Mouse (Mus musculus) hindbrain, embryonic 14.5 days (tissue): ENCODE measurements at regions not wholly inside any gene's neighbourhood (a gene's known extent, or its start where the extent isn't known, plus 50 kb on each side); places are given as distances from the start of the nearest gene placed in this dataset.

Experiments used
- ATAC-seq: fragments of 200-750 bp; cut with Nextera tagmentation; 2 replicates; pipeline ENCODE4 v1.8.0; 2017; ENCODE audit warnings: moderate number of reproducible peaks, mild to moderate bottlenecking, moderate TSS enrichment, moderate library complexity; ENCODE audit not compliant: low FRiP score
- DNase-seq: peaks from one replicate; pipeline ENCODE4 v3.0.0-alpha.2; 2015; ENCODE audit warnings: low spot score
- H3K27ac ChIP-seq: fragments of 300-500 bp; sonication (generic); 2 replicates; pipeline ENCODE4 v1.5.1; 2014; ENCODE audit warnings: mild to moderate bottlenecking, moderate library complexity
- H3K27me3 ChIP-seq: fragments of 300-500 bp; sonication (generic); 2 replicates; pipeline ENCODE4 v1.6.1; 2014; ENCODE audit warnings: mild to moderate bottlenecking, low read length, mixed read lengths; ENCODE audit not compliant: control insufficient read depth, insufficient read depth
- H3K36me3 ChIP-seq: fragments of 300-500 bp; sonication (generic); replicated peaks from 2 replicates; pipeline ENCODE4 v1.6.1; 2014; ENCODE audit not compliant: control insufficient read depth, insufficient read depth
- H3K4me1 ChIP-seq: fragments of 300-500 bp; sonication (generic); replicated peaks from 2 replicates; pipeline ENCODE4 v1.6.1; 2014; ENCODE audit warnings: antibody characterized with exemption, low read length, mixed read lengths; ENCODE audit not compliant: control insufficient read depth, insufficient read depth
- H3K4me2 ChIP-seq: fragments of 300-500 bp; sonication (generic); replicated peaks from 2 replicates; pipeline ENCODE4 v1.6.1; 2014; ENCODE audit warnings: mild to moderate bottlenecking, moderate library complexity
- H3K4me3 ChIP-seq: fragments of 300-500 bp; sonication (generic); replicated peaks from 2 replicates; pipeline ENCODE4 v1.5.1; 2014; ENCODE audit warnings: mild to moderate bottlenecking, low read length
- H3K9ac ChIP-seq: fragments of 300-500 bp; sonication (generic); 2 replicates; pipeline ENCODE4 v1.6.1; 2014
- H3K9me3 ChIP-seq: fragments of 300-500 bp; sonication (generic); 2 replicates; pipeline ENCODE4 v1.6.1; 2016; ENCODE audit warnings: low read length; ENCODE audit not compliant: control insufficient read depth
- WGBS: fragments of 180-500 bp; shearing (Covaris S2); extraction: QIAGEN DNeasy Blood & Tissue Kit; methylation state at CpG from one replicate; pipeline ENCODE4 v1.1.7; 2014; 5-methylcytosine and 5-hydroxymethylcytosine counted together

- H3K4me2 ChIP-seq, result peak overlapping the region; percentile 41
- H3K4me3 ChIP-seq, result 0 out of 2 replicates have a peak overlapping the region, but pooled peaks have one; percentile 1
- ATAC-seq (no peak), DNase-seq (no peak)
- H3K9me3 ChIP-seq, result no peaks in the 10 kb centered on the region
- H3K9ac ChIP-seq, result no peak overlapping the region
- no peak overlapping the region for H3K27ac ChIP-seq
- H3K36me3 ChIP-seq, result no peaks in the 10 kb centered on the region
- 18% methylated on average over 24 of the region's 24 CpGs for WGBS
- H3K27me3 ChIP-seq, result 0 out of 2 replicates have a peak, but pooled peaks cover 3% of the 10 kb centered on the region
- no peaks in the 10 kb centered on the region; the same call in 1 of the 2 replicates for H3K4me1 ChIP-seq
These were observed 92.9 kb downstream of the Cyp26a1 start for GRCm38 (mm10) chr19:37790281-37791073.

GRCm38 (mm10) chr19:37793176-37793575, 95.6 kb downstream of the Cyp26a1 start:
- no peaks in the 10 kb centered on the region for H3K9me3 ChIP-seq
- WGBS, result 82% methylated on average over 9 of the region's 9 CpGs
- no peak overlapping the region for H3K27ac ChIP-seq
- H3K4me2 ChIP-seq, result no peak overlapping the region
- no peaks in the 10 kb centered on the region; the same call in 1 of the 2 replicates for H3K4me1 ChIP-seq
- H3K9ac ChIP-seq, result no peak overlapping the region
- no peaks in the 10 kb centered on the region for H3K36me3 ChIP-seq
- ATAC-seq (no peak), DNase-seq (no peak)
- no peak overlapping the region for H3K4me3 ChIP-seq
- H3K27me3 ChIP-seq, result 0 out of 2 replicates have a peak, but pooled peaks cover 3% of the 10 kb centered on the region

GRCm38 (mm10) chr19:37795552-37796343, 98.2 kb downstream of the Cyp26a1 start:
- Histone ChIP-seq H3K9me3 (no peaks in the 10 kb centered on the region), H3K4me3 (no peak overlapping the region), H3K27me3 (no peaks in the 10 kb centered on the region), H3K36me3 (no peaks in the 10 kb centered on the region), H3K4me1 (no peaks in the 10 kb centered on the region; the same call in 1 of the 2 replicates), H3K27ac (no peak overlapping the region), H3K9ac (no peak overlapping the region), H3K4me2 (no peak overlapping the region)
- no peak for DNase-seq
- 91% methylated on average over 18 of the region's 18 CpGs for whole genome bisulfite sequencing
- no peak for ATAC-seq

GRCm38 (mm10) chr19:37800161-37800660, 102.6 kb downstream of the Cyp26a1 start:
- no peak overlapping the region for H3K4me2 ChIP-seq
- no peak overlapping the region for H3K27ac ChIP-seq
- H3K4me1 ChIP-seq, result no peaks in the 10 kb centered on the region
- no peaks in the 10 kb centered on the region for H3K9me3 ChIP-seq
- 86% methylated on average over 3 of the region's 3 CpGs for WGBS
- H3K4me3 ChIP-seq, result no peak overlapping the region
- no peak overlapping the region for H3K9ac ChIP-seq
- H3K36me3 ChIP-seq, result no peaks in the 10 kb centered on the region
- ATAC-seq (no peak), DNase-seq (no peak)
- no peaks in the 10 kb centered on the region for H3K27me3 ChIP-seq

- DNase-seq (no peak), ATAC-seq (no peak)
- Histone ChIP-seq H3K27ac (no peak overlapping the region), H3K9ac (no peak overlapping the region), H3K4me1 (no peaks in the 10 kb centered on the region), H3K4me3 (no peak overlapping the region), H3K4me2 (no peak overlapping the region), H3K36me3 (no peaks in the 10 kb centered on the region), H3K9me3 (no peaks in the 10 kb centered on the region), H3K27me3 (no peaks in the 10 kb centered on the region)
- 90% methylated on average over 11 of the region's 11 CpGs for whole genome bisulfite sequencing
These were observed 112.1 kb downstream of the Cyp26a1 start for GRCm38 (mm10) chr19:37809666-37810065.

GRCm38 (mm10) chr19:37814089-37815073, 116.8 kb downstream of the Cyp26a1 start:
- H3K4me1 ChIP-seq, result no peaks in the 10 kb centered on the region
- no peaks in the 10 kb centered on the region for H3K36me3 ChIP-seq
- H3K9ac ChIP-seq, result no peak overlapping the region
- H3K27me3 ChIP-seq, result no peaks in the 10 kb centered on the region
- H3K9me3 ChIP-seq, result no peaks in the 10 kb centered on the region
- no peak overlapping the region for H3K4me3 ChIP-seq
- 19% methylated on average over 19 of the region's 19 CpGs for WGBS
- H3K4me2 ChIP-seq, result peak overlapping the region; percentile 24
- no peak for ATAC-seq
- no peak for DNase-seq
- no peak overlapping the region for H3K27ac ChIP-seq

GRCm38 (mm10) chr19:37815627-37816026, 118.0 kb downstream of the Cyp26a1 start:
- no peak overlapping the region for H3K4me2 ChIP-seq
- DNase-seq (no peak), ATAC-seq (no peak)
- H3K4me3 ChIP-seq, result no peak overlapping the region
- 57% methylated on average over 2 of the region's 2 CpGs for WGBS
- no peaks in the 10 kb centered on the region for H3K36me3 ChIP-seq
- H3K4me1 ChIP-seq, result no peaks in the 10 kb centered on the region
- no peak overlapping the region for H3K9ac ChIP-seq
- no peaks in the 10 kb centered on the region for H3K9me3 ChIP-seq
- no peaks in the 10 kb centered on the region for H3K27me3 ChIP-seq
- no peak overlapping the region for H3K27ac ChIP-seq

GRCm38 (mm10) chr19:37821243-37821642, 123.6 kb downstream of the Cyp26a1 start:
- no peak overlapping the region for H3K4me3 ChIP-seq
- no peaks in the 10 kb centered on the region for H3K4me1 ChIP-seq
- 67% methylated on average over 3 of the region's 3 CpGs for WGBS
- H3K9me3 ChIP-seq, result no peaks in the 10 kb centered on the region
- no peak overlapping the region for H3K27ac ChIP-seq
- DNase-seq (no peak), ATAC-seq (no peak)
- no peaks in the 10 kb centered on the region for H3K27me3 ChIP-seq
- H3K4me2 ChIP-seq, result no peak overlapping the region
- H3K9ac ChIP-seq, result no peak overlapping the region
- H3K36me3 ChIP-seq, result no peaks in the 10 kb centered on the region
